Mouse (Mus musculus): ENCODE measurements around the gene Zc3h12d. TPM values are rescaled to one million over a fixed set of nuclear protein-coding genes. Genes with fewer than 3 reads are reported as not detected.

Zc3h12d gene
- total RNA-seq, 2 experiments from 2014 or later = 0.18 to 0.25 TPM

GRCm38 (mm10) chr10:7838036-7838435, 5.8 kb downstream of the Zc3h12d start:
- DNase-seq (ENCODE audit: low spot score) = no peak
- intact Hi-C loops (cut with DNase I) = no loop called here

- no peak for DNase-seq (ENCODE audit: low spot score)
- intact Hi-C loops (cut with DNase I) = no loop called here
Measured at GRCm38 (mm10) chr10:7838874-7839421, 6.7 kb downstream of the Zc3h12d start.

- intact Hi-C loops (cut with DNase I) = no loop called here
- no peak for DNase-seq (ENCODE audit: low spot score)
Measured at GRCm38 (mm10) chr10:7839551-7840352, 7.5 kb downstream of the Zc3h12d start.

GRCm38 (mm10) chr10:7840353-7840733, 8.1 kb downstream of the Zc3h12d start:
- DNase-seq (ENCODE audit: low spot score) = no peak
- intact Hi-C loops (cut with DNase I) = no loop called here

DNA sequence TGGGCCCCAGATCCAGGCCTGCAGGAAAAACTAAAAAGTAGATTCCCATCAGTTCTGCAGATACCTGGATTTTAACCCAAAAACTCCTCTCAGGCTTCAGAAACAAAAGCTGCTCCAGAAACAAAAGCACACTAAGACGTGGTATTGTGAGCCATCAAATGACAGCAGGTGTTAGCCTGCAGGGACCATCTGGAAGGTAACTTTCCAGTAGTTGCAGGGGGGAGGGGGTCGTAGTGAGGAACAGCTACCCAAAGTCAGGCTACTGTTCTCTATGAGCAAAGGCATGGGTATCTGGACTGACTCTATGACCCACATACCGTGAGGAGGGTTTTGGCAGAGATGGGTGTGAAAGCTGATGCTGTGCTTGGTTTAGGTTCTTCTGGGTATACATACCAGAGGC, 8.5 kb downstream of the Zc3h12d start:
- intact Hi-C loops (cut with DNase I) = no loop called here
- no peak for DNase-seq (ENCODE audit: low spot score)

- peak; percentile 67 for DNase-seq (ENCODE audit: low spot score)
- intact Hi-C loops (cut with DNase I) = no loop called here
Measured at GRCm38 (mm10) chr10:7841571-7842080, 9.4 kb downstream of the Zc3h12d start.

DNA sequence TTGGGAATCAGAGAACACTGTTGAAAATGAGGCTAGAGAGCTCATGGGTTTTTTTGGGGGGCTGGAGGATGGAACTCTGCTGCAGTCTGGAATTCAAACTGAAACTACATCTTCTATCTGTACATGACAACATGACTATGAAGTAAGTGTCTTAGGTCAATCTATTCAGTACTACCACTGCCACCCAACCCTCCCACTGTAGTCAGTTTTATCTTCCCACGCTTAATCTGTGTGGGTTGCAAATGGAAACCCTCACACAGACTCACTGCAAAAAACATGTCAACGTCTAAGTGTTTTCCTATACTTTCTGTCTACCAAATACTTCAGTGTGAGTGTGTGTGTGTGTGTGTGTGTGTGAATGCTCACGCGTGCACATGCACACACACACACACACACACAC, 10.9 kb downstream of the Zc3h12d start:
- intact Hi-C loops (cut with DNase I) = no loop called here
- no peak for DNase-seq (ENCODE audit: low spot score)

GRCm38 (mm10) chr10:7844161-7844560, 11.9 kb downstream of the Zc3h12d start:
- intact Hi-C loops (cut with DNase I) = no loop called here
- no peak for DNase-seq (ENCODE audit: low spot score)

- no peak for DNase-seq (ENCODE audit: low spot score)
- intact Hi-C loops (cut with DNase I) = no loop called here
Measured at GRCm38 (mm10) chr10:7845136-7845535, 12.9 kb downstream of the Zc3h12d start.

DNA sequence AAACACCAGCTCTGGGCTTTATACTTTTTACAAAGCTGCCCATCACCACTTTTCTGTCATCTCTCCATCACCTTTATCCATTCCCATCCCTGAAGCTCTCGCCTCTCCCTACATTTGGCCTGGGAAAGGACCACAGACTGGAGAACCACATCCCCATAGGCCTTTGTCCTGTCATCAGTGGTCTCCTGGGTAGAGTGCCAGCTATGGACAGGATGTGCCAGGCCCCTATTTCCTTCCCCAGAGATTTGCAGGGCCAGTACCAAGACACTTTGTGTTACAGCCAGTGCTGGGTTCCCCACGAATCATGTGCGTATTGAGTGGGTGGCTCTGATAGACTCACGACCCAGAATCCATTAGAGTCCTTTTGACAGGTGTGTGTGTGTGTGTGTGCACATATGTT, 13.7 kb downstream of the Zc3h12d start:
- intact Hi-C loops (cut with DNase I) = no loop called here

GRCm38 (mm10) chr10:7847166-7847605, 14.9 kb downstream of the Zc3h12d start:
- intact Hi-C loops (cut with DNase I) = no loop called here
- no peak for DNase-seq (ENCODE audit: low spot score)

More for the DNA sequence above, 13.7 kb downstream of the Zc3h12d start:
- DNase-seq (ENCODE audit: low spot score) = no peak

- intact Hi-C loops (cut with DNase I) = no loop called here
- no peak for DNase-seq (ENCODE audit: low spot score)
Measured at GRCm38 (mm10) chr10:7851891-7852290, 19.6 kb downstream of the Zc3h12d start.

GRCm38 (mm10) chr10:7860494-7860893, 28.2 kb downstream of the Zc3h12d start:
- no peak for DNase-seq (ENCODE audit: low spot score)
- intact Hi-C loops (cut with DNase I) = loop anchor here (5.0 kb wide), 1 partner anchor 48 kb away; no protein-coding TSS in a partner anchor

GRCm38 (mm10) chr10:7861259-7861936, 29.1 kb downstream of the Zc3h12d start:
- no peak for DNase-seq (ENCODE audit: low spot score)
- intact Hi-C loops (cut with DNase I) = loop anchor here (5.0 kb wide), 1 partner anchor 49 kb away; no protein-coding TSS in a partner anchor

GRCm38 (mm10) chr10:7861937-7862657, 29.8 kb downstream of the Zc3h12d start:
- intact Hi-C loops (cut with DNase I) = loop anchor here (5.0 kb wide), 1 partner anchor 50 kb away; no protein-coding TSS in a partner anchor
- no peak for DNase-seq (ENCODE audit: low spot score)

DNA sequence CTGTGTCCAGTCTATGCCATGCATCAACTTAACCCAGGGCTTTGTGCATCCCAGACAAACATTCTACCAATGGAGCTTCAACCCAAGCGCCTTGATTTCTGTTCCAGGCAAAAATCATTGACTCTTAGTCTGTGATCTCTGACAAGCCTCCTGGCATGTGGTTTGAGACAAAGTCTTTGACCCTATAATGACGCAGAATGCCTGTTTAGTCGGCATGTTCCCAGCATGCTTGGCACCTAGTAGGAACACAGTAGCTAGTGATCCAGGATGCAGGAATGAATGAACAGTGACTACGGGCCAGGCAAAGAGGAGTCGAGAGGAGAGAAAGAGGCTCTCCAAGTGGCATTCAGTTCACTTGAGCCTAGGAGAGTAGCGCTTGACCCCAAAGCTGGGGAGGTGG, 31.1 kb downstream of the Zc3h12d start:
- intact Hi-C loops (cut with DNase I) = loop anchor here (5.0 kb wide), 1 partner anchor 51 kb away; no protein-coding TSS in a partner anchor
- DNase-seq (ENCODE audit: low spot score) = no peak

DNA sequence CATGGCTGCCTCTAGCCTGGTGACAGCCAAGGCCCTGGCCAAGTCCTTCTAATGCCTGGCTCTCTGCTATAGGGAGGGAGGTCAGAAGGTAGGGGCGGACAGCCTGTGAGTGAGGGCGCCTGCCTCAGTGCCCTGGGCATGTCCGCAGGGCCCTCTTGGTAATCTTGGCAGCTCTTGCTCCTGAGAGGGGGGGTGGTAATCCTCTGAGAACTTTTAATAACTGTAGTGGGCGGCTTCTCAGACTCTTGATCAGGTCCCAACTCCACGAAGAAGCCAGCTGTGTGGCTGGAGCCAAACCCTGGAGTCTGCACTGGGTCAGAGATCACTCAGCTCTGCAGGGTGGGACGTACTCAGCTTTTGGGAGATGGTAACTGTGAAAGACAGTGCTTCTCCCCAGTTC, 31.9 kb downstream of the Zc3h12d start:
- DNase-seq (ENCODE audit: low spot score) = no peak
- intact Hi-C loops (cut with DNase I) = loop anchor here (5.0 kb wide), 1 partner anchor 52 kb away; no protein-coding TSS in a partner anchor

GRCm38 (mm10) chr10:7864806-7865205, 32.5 kb downstream of the Zc3h12d start:
- DNase-seq (ENCODE audit: low spot score) = no peak
- intact Hi-C loops (cut with DNase I) = loop anchor here (5.0 kb wide), 1 partner anchor 53 kb away; no protein-coding TSS in a partner anchor

DNA sequence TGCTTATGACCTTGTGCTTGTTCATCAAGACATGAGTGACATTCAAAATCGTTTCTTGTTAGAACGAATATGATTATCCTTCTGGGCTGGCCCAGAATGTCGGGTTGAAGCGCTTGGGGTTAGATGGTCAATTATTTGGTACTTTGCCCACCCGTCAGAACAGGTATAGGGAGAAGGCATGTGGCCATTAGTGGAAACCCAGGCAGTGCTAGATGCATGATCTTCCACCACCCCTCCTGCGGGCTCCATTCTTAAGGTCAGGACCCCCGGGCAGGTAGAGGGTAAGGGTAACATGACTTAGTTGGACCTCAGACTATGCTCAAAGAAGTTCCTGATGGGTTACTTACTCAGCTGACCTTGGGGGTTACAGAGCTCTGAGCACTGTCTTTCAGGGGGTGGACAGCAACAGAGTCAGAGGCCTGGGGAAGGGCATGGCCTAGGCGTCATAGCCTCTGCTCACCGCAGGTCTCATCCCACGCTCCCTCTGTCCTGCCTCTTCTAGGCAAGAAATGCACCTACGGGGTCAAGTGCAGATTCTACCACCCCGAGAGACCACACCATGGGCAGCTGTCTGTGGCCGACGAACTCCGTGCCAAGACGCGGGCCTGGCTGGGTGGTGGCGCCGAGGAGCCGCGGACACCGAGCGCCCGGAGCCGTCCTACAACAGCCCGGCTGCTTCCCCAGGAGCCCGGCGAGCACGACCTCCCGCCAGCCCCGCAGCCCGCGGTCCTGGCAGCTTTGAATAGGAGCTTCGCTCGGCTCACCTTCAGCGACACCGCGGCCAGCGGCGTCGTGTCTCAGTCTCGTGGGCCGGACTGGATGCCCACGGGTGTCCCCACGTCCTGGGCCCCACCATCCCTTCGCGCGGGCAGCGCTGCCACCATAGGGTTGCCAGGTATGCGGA, 34.7 kb downstream of the Zc3h12d start:
- DNase-seq (ENCODE audit: low spot score) = no peak
- intact Hi-C loops (cut with DNase I) = no loop called here

All from heart, postnatal 25 days (tissue).